Mouse (Mus musculus): Measurements from ENCODE around the gene Adsl. TPM values are rescaled to one million over a fixed set of nuclear protein-coding genes. Genes with fewer than 3 reads are reported as not detected.

Adsl gene
- total RNA-seq, 1 experiment from 2014 or later: 69.8 TPM

GRCm38 (mm10) chr15:80996090-80996835, 48.0 kb downstream of the Adsl start:
- no peak for ATAC-seq (ENCODE audit: extremely low read depth, insufficient number of reproducible peaks, low FRiP score, poor library complexity, severe bottlenecking)

- ATAC-seq (ENCODE audit: extremely low read depth, insufficient number of reproducible peaks, low FRiP score, poor library complexity, severe bottlenecking): no peak
Measured at GRCm38 (mm10) chr15:80997077-80997476, 48.8 kb downstream of the Adsl start.

DNA sequence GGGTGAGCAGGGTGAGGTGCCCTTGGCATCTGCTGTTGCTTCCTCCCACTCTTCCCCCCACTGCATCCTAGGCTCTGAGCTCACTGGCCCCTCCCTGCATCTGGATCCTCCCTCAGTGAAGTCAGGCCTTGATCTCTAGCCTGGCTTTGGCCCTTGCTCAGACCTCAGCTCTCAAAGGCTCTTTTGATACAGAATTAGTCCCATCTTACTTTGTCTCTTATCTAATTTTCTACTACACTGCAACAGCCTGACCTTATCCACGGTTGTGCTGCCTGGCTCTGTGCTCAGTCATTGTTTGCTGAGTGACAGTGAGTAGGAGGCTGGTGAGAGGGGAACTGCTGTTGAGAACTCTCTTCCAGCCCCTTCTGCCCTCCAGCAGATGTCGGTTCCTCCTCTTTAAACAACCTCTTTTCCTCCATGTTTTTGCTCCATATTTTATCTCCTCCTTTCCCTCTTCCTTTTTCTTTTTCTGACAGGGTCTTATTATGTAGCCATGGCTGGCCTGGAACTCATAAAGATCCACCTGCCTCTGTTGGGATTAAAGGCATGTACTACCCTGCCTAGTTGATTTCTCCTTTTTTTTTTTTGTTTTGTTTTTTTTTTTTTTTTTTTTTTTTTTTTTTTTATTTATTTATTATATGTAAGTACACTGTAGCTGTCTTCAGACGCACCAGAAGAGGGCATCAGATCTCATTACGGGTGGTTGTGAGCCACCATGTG, 52.3 kb downstream of the Adsl start:
- no peak for ATAC-seq (ENCODE audit: extremely low read depth, insufficient number of reproducible peaks, low FRiP score, poor library complexity, severe bottlenecking)

GRCm38 (mm10) chr15:81006127-81006735, 57.9 kb downstream of the Adsl start:
- no peak for ATAC-seq (ENCODE audit: extremely low read depth, insufficient number of reproducible peaks, low FRiP score, poor library complexity, severe bottlenecking)

DNA sequence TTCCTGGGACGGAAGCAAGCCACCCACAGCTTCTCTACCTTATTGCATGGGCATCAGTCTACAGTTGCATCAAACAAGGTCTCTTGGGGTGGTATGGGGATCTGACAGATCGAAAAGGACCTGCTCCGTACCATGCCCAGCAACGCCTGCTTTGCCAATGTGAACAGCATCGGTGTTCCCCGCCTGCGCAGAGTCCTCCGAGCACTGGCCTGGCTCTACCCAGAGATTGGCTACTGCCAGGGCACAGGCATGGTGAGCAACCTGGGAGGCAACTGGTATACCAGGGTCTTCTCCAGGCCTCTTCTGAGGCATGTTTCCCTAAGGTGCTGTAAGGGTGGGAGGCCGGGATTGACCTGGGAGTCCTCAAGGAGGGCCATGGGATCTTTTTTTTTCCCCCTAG, 59.0 kb downstream of the Adsl start:
- ATAC-seq (ENCODE audit: extremely low read depth, insufficient number of reproducible peaks, low FRiP score, poor library complexity, severe bottlenecking): no peak

DNA sequence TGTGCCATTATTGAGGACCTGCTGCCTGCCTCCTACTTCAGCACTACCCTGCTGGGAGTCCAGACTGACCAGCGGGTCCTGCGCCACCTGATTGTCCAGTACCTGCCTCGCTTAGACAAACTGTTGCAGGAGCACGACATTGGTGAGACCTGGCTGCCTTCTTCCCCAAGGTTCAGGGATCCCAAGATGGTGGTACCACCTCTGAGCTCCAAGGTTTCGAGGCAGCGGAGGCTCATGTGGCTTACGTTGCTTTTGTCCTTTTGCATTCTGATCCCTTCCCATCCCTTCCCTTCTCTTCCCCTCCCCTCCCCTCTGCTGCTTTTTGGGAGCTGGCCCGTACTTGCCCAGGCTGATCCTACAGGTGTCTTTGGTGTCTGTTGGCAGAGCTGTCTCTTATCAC, 59.6 kb downstream of the Adsl start:
- ATAC-seq (ENCODE audit: extremely low read depth, insufficient number of reproducible peaks, low FRiP score, poor library complexity, severe bottlenecking): no peak

- no peak for ATAC-seq (ENCODE audit: extremely low read depth, insufficient number of reproducible peaks, low FRiP score, poor library complexity, severe bottlenecking)
Measured at GRCm38 (mm10) chr15:81008689-81009123, 60.4 kb downstream of the Adsl start.

- ATAC-seq (ENCODE audit: extremely low read depth, insufficient number of reproducible peaks, low FRiP score, poor library complexity, severe bottlenecking): no peak
Measured at GRCm38 (mm10) chr15:81010114-81010513, 61.8 kb downstream of the Adsl start.

- no peak for ATAC-seq (ENCODE audit: extremely low read depth, insufficient number of reproducible peaks, low FRiP score, poor library complexity, severe bottlenecking)
Measured at GRCm38 (mm10) chr15:81011523-81011922, 63.2 kb downstream of the Adsl start.

DNA sequence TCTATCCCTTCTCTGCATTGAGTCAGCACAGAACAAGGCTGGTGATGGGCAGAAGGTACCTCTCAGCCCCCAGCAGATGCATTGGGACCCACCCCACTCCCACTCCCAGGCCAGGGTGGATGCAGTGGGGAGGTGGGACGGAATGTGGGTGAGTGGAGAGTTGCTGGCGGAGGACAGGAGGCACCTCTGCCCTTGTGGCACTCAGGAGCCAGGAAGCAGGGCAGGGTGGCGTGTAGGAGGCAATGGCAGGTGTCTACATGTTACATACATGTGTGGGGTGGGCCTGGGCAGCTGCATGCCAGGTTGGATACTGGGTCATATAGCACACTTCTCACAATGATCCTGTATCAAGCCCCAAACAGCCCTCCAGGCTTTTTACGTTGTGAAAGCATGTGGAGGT, 64.1 kb downstream of the Adsl start:
- ATAC-seq (ENCODE audit: extremely low read depth, insufficient number of reproducible peaks, low FRiP score, poor library complexity, severe bottlenecking): no peak

DNA sequence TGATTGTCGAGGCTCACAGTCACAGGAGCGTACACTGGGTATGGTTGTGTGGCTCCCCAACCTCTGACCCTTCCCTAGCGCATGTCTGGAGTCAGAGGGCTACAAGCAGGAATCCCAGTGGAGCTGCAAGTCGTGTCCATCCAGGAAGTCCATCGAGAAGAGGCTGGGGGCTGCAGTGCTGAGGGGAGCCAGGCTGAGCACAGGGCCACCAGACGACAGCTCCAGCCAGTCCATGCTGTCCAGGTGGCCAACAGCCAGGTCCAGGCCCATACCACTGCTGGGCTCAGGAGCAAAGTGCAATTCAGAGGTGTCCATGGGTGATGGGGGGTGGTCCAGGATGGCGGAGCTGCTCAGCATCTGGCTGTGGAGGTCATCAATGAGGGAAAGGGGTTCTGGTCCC, 64.9 kb downstream of the Adsl start:
- no peak for ATAC-seq (ENCODE audit: extremely low read depth, insufficient number of reproducible peaks, low FRiP score, poor library complexity, severe bottlenecking)

GRCm38 (mm10) chr15:81015068-81015744, 66.9 kb downstream of the Adsl start:
- ATAC-seq (ENCODE audit: extremely low read depth, insufficient number of reproducible peaks, low FRiP score, poor library complexity, severe bottlenecking): no peak

DNA sequence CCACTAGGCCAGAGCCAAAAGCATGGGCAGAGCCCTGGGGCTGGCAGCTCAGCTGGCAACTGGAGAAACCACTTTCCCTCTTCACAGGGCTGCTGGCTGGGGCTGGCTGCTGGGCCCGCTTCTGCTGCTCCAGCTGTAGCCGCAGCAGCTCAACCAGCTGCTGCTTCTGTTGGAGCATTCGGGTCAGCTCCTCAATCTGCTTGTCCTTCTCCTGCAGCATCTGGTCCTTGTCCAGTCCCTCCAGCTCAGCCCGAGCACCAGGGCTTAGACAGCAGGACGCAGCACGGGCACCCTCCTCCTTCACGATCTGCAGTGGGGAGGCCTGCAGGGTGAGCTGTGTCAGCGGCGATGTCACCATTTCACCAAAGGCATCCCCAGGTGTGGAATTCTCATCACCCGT, 68.2 kb downstream of the Adsl start:
- no peak for ATAC-seq (ENCODE audit: extremely low read depth, insufficient number of reproducible peaks, low FRiP score, poor library complexity, severe bottlenecking)

GRCm38 (mm10) chr15:81017308-81017707, 69.0 kb downstream of the Adsl start:
- ATAC-seq (ENCODE audit: extremely low read depth, insufficient number of reproducible peaks, low FRiP score, poor library complexity, severe bottlenecking): no peak

Other genes starting within 250 kb of the Adsl start
- 133 and 164 TPM in 2 replicates for gene Tnrc6b, start 237.2 kb upstream of the Adsl start, total RNA-seq (2017)
- gene Sgsm3, start 29.3 kb downstream of the Adsl start, total RNA-seq (2017): 8.5 and 13.3 TPM in 2 replicates
- gene Mrtfa, start 242.3 kb downstream of the Adsl start, total RNA-seq (2017): 59.9 and 68.9 TPM in 2 replicates